Mouse (Mus musculus) heart, embryonic 15.5 days (tissue): Measurements from ENCODE around the gene Gm27029. TPM values are rescaled to one million over a fixed set of nuclear protein-coding genes. Genes with fewer than 3 reads are reported as not detected.
"Not testable (repeated sequence)": the region's sequence is repeated elsewhere in the genome, so short reads cannot be mapped to it uniquely, and the experiment has no call there.

ENCODE experiments used
- ATAC-seq: fragments of 200-750 bp; cut with Nextera tagmentation; replicated peaks from 2 replicates; pipeline ENCODE4 v1.8.0; 2017; ENCODE audit warnings: low read depth, moderate TSS enrichment; ENCODE audit not compliant: insufficient number of reproducible peaks, insufficient read depth, low FRiP score
- H3K27ac ChIP-seq: fragments of 300-500 bp; sonication (generic); 2 replicates; pipeline ENCODE4 v1.5.1; 2015; ENCODE audit warnings: mild to moderate bottlenecking, inconsistent platforms
- H3K27me3 ChIP-seq: fragments of 300-500 bp; sonication (generic); 2 replicates; pipeline ENCODE4 v1.6.1; 2015; ENCODE audit warnings: inconsistent platforms
- H3K36me3 ChIP-seq: fragments of 300-500 bp; sonication (generic); 2 replicates; pipeline ENCODE4 v1.6.1; 2015; ENCODE audit warnings: mild to moderate bottlenecking, inconsistent platforms
- H3K4me1 ChIP-seq: fragments of 300-500 bp; sonication (generic); replicated peaks from 2 replicates; pipeline ENCODE4 v1.6.1; 2015; ENCODE audit warnings: inconsistent platforms
- H3K4me2 ChIP-seq: fragments of 300-500 bp; sonication (generic); 2 replicates; pipeline ENCODE4 v1.6.1; 2015; ENCODE audit warnings: inconsistent platforms, mild to moderate bottlenecking, moderate library complexity
- H3K4me3 ChIP-seq: fragments of 300-500 bp; sonication (generic); 2 replicates; pipeline ENCODE4 v1.5.1; 2015; ENCODE audit warnings: mild to moderate bottlenecking, inconsistent platforms
- H3K9ac ChIP-seq: fragments of 300-500 bp; sonication (generic); 2 replicates; pipeline ENCODE4 v1.6.1; 2015; ENCODE audit warnings: mild to moderate bottlenecking, inconsistent platforms
- H3K9me3 ChIP-seq: fragments of 300-500 bp; sonication (generic); replicated peaks from 2 replicates; pipeline ENCODE4 v1.6.1; 2016; ENCODE audit warnings: inconsistent platforms
- WGBS: fragments of 180-500 bp; shearing (Covaris S2); methylation state at CpG from one replicate; pipeline ENCODE4 v1.1.7; 2015; ENCODE audit warnings: mixed read lengths; 5-methylcytosine and 5-hydroxymethylcytosine counted together
- polyA plus RNA-seq: library from polyadenylated mRNA; unstranded; fragments of >200 nt; fragmentation: Nextera tagmentation; extraction: Ambion mirVana; gene quantifications from 2 replicates; pipeline ENCODE4 v1.2.1, GENCODE M21; 2015

Gene Gm27029
- polyA plus RNA-seq = 12.1 and 15.9 TPM in 2 replicates

DNA sequence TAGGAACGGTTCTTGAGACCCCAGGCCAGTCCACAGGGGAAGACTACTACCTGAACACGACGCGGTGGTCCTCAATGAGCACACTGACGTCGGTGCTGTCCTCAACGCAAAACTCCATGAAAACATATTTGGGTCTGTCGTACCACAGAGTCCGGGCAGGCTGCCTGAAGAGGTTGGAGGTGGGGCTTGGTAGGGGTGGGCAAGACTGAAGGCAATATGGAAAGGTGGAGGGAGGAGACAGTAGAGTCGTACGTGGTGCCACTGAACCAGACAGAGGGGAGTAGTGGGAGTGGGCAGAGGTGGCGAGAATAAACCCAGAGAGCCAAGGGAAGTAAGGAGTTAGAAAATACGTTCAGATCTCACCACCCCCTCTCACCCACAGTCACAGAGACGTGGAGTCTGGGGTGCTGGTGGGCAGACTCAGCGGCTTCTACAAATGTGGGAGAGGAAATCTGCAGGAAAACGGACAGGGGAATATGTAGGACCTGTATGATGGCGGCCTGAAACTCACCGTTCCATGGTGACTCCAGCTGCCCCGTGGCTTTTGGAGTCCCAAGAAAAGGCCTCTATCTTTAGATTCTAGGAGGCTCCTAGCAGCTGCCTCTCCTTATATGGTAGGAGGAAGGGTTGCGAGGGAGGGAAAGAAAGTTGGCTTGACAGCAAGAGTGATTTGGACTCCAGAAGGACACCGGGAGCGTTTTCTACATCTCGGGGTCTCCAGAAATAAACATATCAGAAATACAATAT lies at the start of gene Gm27029:
Gene Gm27029, minus strand, starts transcription at position 692 of the 747 bp plus-strand sequence.
- Histone ChIP-seq H3K27me3 (no peaks in the 10 kb centered on the region), H3K4me3 (peak within 1 kb of the TSS; percentile 98), H3K27ac (peak within 1 kb of the TSS; percentile 97), H3K4me1 (peaks cover 23% of the 10 kb centered on the region), H3K9me3 (no peaks in the 10 kb centered on the region), H3K36me3 (peaks cover 9% of the 10 kb centered on the region; the same call in 1 of the 2 replicates), H3K4me2 (peak within 1 kb of the TSS; percentile 83), H3K9ac (peak within 1 kb of the TSS; percentile 91)
- peak; percentile 77 for ATAC-seq
- WGBS = 2% methylated on average over 23 of the region's 23 CpGs

GRCm38 (mm10) chr11:101474298-101474697 lies 49.7 kb upstream of the Gm27029 start:
- Histone ChIP-seq H3K36me3 (no peaks in the 10 kb centered on the region), H3K4me2 (no peak overlapping the region), H3K9me3 (no peaks in the 10 kb centered on the region), H3K27me3 (no peaks in the 10 kb centered on the region), H3K4me1 (peaks cover 8% of the 10 kb centered on the region), H3K9ac (no peak overlapping the region), H3K4me3 (no peak overlapping the region), H3K27ac (no peak overlapping the region)
- ATAC-seq = no peak
- 62% methylated on average over 5 of the region's 5 CpGs for WGBS

- not testable (repeated sequence) for ATAC-seq, H3K9me3 ChIP-seq, H3K27me3 ChIP-seq, H3K27ac ChIP-seq, H3K36me3 ChIP-seq, H3K4me1 ChIP-seq, H3K4me3 ChIP-seq, H3K4me2 ChIP-seq, H3K9ac ChIP-seq
- WGBS = 55% methylated on average over 1 of the region's 1 CpGs
These were observed 49.1 kb upstream of the Gm27029 start for GRCm38 (mm10) chr11:101473686-101474085.

DNA sequence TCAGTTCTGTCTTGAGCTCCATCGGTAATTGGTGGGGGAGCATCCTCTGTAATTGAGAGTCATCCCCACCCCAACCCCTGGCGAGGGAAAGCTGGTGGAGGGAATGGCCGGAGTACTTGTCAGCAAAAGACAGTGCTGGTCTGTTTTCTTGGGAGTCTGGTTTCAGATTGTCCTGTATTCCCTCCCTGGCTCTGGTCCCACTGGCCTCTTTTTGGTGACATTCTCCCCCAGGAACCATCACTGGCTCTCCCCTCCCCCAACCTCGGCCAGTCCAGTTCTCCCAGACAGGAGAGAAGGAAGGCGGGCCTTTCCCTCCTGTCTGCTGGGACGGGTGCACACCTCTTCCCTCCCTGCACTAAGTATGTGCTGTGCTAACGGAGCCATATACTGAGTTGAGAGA lies 47.7 kb upstream of the Gm27029 start:
- Histone ChIP-seq H3K27ac (no peak overlapping the region), H3K4me3 (no peak overlapping the region), H3K4me2 (no peak overlapping the region), H3K27me3 (no peaks in the 10 kb centered on the region), H3K9me3 (no peaks in the 10 kb centered on the region), H3K9ac (no peak overlapping the region), H3K36me3 (no peaks in the 10 kb centered on the region), H3K4me1 (peaks cover 16% of the 10 kb centered on the region)
- 47% methylated on average over 7 of the region's 7 CpGs for WGBS
- no peak for ATAC-seq

DNA sequence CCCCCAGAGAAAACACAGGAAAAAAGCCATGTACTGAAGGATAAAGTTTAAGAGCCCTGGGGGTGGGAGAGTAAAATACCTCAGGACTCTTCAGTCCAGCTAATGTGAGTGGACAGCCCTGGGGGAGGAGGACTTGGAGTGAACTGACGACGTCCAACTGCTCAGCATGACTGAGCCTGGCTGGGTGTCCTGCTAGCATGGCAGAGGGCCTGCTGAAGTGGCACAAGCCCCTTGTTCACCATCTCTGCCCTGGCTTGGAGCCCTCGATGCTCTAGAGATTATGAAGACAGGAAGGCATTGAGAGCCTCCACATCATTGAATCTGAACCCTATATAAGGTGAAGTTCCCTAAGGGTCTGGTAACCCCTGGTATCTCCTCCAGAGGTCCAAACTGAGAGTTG lies 47.3 kb upstream of the Gm27029 start:
- Histone ChIP-seq H3K9ac (no peak overlapping the region), H3K4me1 (peaks cover 20% of the 10 kb centered on the region), H3K9me3 (no peaks in the 10 kb centered on the region), H3K27me3 (no peaks in the 10 kb centered on the region), H3K4me3 (no peak overlapping the region), H3K36me3 (no peaks in the 10 kb centered on the region), H3K4me2 (no peak overlapping the region), H3K27ac (no peak overlapping the region)
- WGBS = 44% methylated on average over 3 of the region's 3 CpGs
- ATAC-seq = no peak

GRCm38 (mm10) chr11:101470206-101470605 lies 45.6 kb upstream of the Gm27029 start:
- Histone ChIP-seq H3K36me3 (no peaks in the 10 kb centered on the region), H3K4me1 (peaks cover 28% of the 10 kb centered on the region), H3K9me3 (no peaks in the 10 kb centered on the region), H3K4me2 (no peak overlapping the region), H3K27me3 (no peaks in the 10 kb centered on the region), H3K9ac (no peak overlapping the region), H3K4me3 (no peak overlapping the region), H3K27ac (no peak overlapping the region)
- 32% methylated on average over 7 of the region's 7 CpGs for WGBS
- ATAC-seq = no peak

DNA sequence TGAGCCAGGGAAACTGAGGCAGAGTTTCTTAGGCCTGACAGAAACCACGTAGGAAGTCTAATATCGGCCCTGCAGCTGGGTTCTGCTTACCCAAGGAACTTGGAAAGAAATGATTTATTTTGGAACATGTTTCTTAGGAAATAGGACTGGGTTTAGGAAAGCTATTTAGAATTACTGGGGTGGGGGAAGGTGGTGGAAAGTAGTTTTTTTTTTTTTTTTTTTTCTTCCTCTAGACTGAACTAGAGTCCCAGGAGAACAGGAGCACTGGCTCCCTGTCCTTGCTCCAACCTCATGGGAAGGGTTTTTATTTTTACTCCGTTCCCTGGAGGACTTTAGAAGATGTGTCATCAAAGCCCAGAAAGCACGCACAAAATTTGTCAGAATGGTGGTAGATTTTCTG lies 44.6 kb upstream of the Gm27029 start:
- H3K9ac ChIP-seq = peak overlapping the region; percentile 78
- no peaks in the 10 kb centered on the region for H3K36me3 ChIP-seq
- H3K4me3 ChIP-seq = peak overlapping the region; percentile 84
- 64% methylated on average over 4 of the region's 4 CpGs for WGBS
- ATAC-seq = no peak
- H3K27ac ChIP-seq = no peak overlapping the region
- no peaks in the 10 kb centered on the region for H3K27me3 ChIP-seq
- peak overlapping the region; percentile 88 for H3K4me2 ChIP-seq
- no peaks in the 10 kb centered on the region for H3K9me3 ChIP-seq
- H3K4me1 ChIP-seq = peaks cover 36% of the 10 kb centered on the region

- WGBS = 9% methylated on average over 13 of the region's 13 CpGs
- no peak for ATAC-seq
- Histone ChIP-seq H3K9me3 (no peaks in the 10 kb centered on the region), H3K4me1 (peaks cover 40% of the 10 kb centered on the region), H3K36me3 (no peaks in the 10 kb centered on the region), H3K27me3 (no peaks in the 10 kb centered on the region), H3K4me2 (peak overlapping the region; percentile 88), H3K9ac (peak overlapping the region; percentile 78), H3K4me3 (peak overlapping the region; percentile 84), H3K27ac (no peak overlapping the region)
These were observed 44.1 kb upstream of the Gm27029 start for GRCm38 (mm10) chr11:101468731-101469130.

DNA sequence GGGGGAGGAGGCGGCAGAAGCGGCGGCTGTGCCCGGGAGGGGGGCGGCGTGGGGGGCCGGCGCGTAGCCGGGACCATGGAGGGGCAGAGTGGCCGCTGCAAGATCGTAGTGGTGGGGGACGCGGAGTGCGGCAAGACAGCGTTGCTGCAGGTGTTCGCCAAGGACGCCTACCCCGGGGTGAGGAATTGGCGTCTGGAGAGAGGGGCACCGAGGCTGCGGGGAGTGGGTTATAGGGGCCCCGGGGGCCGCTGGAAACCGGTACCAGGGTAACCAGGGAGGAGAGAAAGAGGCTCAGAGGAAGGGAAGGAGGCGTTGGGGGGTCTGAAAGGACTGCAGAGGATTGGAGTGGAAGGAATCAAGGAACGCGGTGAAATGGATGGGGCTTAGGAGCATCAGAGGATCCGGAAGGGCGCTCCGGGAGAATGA lies 43.7 kb upstream of the Gm27029 start:
- Histone ChIP-seq H3K4me1 (peaks cover 44% of the 10 kb centered on the region), H3K27ac (peak overlapping the region; percentile 53), H3K9me3 (no peaks in the 10 kb centered on the region), H3K36me3 (no peaks in the 10 kb centered on the region), H3K4me2 (peak overlapping the region; percentile 88), H3K9ac (peak overlapping the region; percentile 78), H3K4me3 (peak overlapping the region; percentile 84), H3K27me3 (no peaks in the 10 kb centered on the region)
- ATAC-seq = peak; percentile 2; the same call in 1 of the 2 replicates
- under 1% methylated on average over 30 of the region's 31 CpGs for WGBS

- Histone ChIP-seq H3K27ac (peak overlapping the region; percentile 53), H3K4me3 (peak overlapping the region; percentile 84), H3K36me3 (peaks cover under 1% of the 10 kb centered on the region; the same call in 1 of the 2 replicates), H3K27me3 (no peaks in the 10 kb centered on the region), H3K4me2 (peak overlapping the region; percentile 88), H3K4me1 (peaks cover 50% of the 10 kb centered on the region), H3K9ac (peak overlapping the region; percentile 78), H3K9me3 (no peaks in the 10 kb centered on the region)
- under 1% methylated on average over 53 of the region's 54 CpGs for WGBS
- ATAC-seq = peak; percentile 83
These were observed 43.1 kb upstream of the Gm27029 start for GRCm38 (mm10) chr11:101467477-101468262.

DNA sequence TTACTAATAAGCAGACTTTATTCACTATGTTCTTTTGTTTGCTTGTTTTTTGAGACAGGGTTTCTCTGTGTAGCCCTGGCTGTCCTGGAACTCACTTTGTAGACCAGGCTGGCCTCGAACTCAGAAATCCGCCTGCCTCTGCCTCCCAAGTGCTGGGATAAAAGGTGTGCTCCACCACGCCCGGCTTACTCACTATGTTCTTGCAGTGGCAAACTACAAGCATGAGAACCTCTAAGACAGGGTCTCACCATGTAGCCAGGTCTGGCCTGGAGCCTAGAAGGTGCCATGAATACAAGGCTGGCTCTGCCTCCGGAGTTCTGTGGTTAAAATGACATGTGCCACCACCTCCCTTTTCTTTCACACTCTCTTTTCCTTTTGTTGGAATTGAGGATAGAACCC lies 42.0 kb upstream of the Gm27029 start:
- WGBS = 60% methylated on average over 5 of the region's 5 CpGs
- not testable (repeated sequence) for ATAC-seq, H3K27me3 ChIP-seq, H3K9me3 ChIP-seq, H3K27ac ChIP-seq
- H3K36me3 ChIP-seq = peaks cover 11% of the 10 kb centered on the region
- H3K9ac ChIP-seq = peak overlapping the region; percentile 78; the same call in 1 of the 2 replicates
- peak overlapping the region; percentile 93 for H3K4me2 ChIP-seq
- H3K4me3 ChIP-seq = peak overlapping the region; percentile 91
- peaks cover 53% of the 10 kb centered on the region for H3K4me1 ChIP-seq
